Mouse (Mus musculus): Measurements from ENCODE around the gene Dpf2. TPM values are rescaled to one million over a fixed set of nuclear protein-coding genes. Genes with fewer than 3 reads are reported as not detected.
A peak's percentile ranks its signal among the peaks of the same experiment; 100 is the strongest.
"Not testable (repeated sequence)": the region's sequence is repeated elsewhere in the genome, so short reads cannot be mapped to it uniquely, and the experiment has no call there.

Gene Dpf2
- polyA plus RNA-seq, 1 experiment: 75.2 TPM

DNA sequence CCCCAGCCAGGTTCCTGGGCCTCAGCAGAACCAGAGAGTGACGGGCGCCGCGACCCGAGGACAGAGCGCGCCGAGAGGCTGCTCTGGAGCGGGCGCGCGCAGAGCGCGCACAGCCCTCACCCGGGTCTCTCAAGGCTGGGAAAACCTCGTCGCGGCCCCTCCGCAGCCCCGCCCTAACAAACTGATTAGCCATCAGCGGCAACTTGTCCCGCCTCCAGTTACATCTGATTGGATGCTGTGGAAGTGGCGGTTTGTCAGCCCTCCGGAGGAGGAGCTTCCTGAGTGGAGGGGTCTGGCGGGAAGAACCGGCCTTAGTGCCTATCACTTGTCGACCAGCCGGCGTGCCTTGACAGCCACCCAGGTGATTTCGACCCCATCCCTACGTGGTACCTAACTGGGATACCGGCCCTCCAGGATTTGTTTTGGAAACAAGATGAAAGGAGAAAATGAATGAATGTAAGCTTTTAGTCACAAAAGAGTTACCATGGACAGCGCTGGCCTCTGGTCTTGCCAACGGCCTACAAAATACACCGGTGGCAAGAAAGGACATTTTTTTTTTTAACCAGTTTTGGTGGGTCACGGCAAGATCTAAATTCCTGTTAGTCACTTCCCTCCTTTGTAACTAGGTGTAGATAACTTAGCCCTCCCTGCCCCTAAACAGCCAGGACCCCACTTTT is 18.7 kb downstream of the Dpf2 start, which contains the start of gene Tigd3:
Tigd3 (minus strand) TSS at position 148 of the 677 bp plus-strand sequence.
- peak within 1 kb of the TSS; percentile 52 for H3K4me3 ChIP-seq (ENCODE audit: insufficient read depth, low read length)
- H3K4me1 ChIP-seq (ENCODE audit: control insufficient read depth, insufficient read depth, low read length): no peaks in the 10 kb centered on the region
- no peak within 1 kb of the TSS for H3K27ac ChIP-seq (ENCODE audit: insufficient read depth, low read depth, low read length)
- TF ChIP-seq POLR2A (IDR thresholded peaks at IDR 0.05; ENCODE audit: borderline replicate concordance, low read depth, low read length): no peak
- TF ChIP-seq CTCF (IDR thresholded peaks at IDR 0.05; ENCODE audit: low read depth, low read length): no peak

DNA sequence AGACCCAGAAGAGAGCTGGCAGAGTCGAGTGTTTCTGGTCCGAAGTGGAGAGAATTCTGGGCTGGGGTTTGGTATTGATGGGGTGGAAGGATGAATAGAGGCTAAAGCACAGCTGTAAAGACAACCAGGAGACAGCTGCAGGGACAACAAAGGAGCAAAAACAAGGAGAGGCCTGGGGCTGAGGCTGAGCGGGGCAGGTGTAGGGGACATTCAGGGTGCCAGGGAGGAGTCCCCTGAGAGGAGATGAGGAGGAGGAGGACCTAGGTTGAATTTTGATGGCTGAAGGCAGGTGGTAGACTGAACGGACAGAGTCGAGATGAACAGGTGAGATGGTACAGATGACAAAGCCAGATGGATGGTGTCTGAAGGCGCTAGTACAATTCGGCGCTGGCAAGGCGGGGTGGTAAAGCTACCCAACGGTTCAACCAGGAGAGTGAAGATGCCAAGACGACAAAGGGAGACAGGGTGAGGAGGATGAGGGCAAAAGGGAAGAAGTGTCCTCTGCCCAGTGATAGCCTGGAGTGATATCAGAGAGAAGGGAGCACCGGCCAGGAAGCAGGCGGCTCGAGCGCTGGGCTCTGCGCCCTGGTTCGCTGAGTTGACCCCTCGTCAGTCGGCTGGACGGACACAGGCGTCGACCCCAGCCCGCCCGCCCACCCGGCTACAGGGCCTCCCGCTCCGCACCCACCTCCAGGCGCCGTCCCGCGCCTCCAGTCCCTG is 19.4 kb downstream of the Dpf2 start:
- H3K4me1 ChIP-seq (ENCODE audit: control insufficient read depth, insufficient read depth, low read length): no peaks in the 10 kb centered on the region
- no peak for TF ChIP-seq POLR2A (IDR thresholded peaks at IDR 0.05; ENCODE audit: borderline replicate concordance, low read depth, low read length)
- no peak for TF ChIP-seq CTCF (IDR thresholded peaks at IDR 0.05; ENCODE audit: low read depth, low read length)
- peak overlapping the region; percentile 52 for H3K4me3 ChIP-seq (ENCODE audit: insufficient read depth, low read length)
- no peak overlapping the region for H3K27ac ChIP-seq (ENCODE audit: insufficient read depth, low read depth, low read length)

DNA sequence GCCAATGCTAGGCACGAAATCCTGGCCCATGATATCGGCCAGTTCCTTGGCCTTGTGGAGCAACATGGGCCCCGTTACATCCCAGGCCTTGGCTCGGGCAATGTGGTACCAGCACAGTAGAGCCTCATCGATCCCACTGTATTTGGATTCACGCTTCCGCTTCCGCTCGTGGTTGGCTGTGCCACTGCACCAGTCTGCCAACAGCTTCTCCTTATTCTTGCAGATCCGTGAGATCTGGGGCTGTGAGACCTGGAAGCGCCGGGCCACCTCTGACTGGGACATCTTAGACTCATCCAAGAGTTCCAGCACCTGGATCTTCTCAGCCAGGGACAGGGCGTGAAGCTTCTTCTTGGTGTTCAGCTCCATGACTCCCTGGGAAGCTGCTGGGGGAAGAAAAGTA is 20.1 kb downstream of the Dpf2 start:
- no peak overlapping the region for H3K4me3 ChIP-seq (ENCODE audit: insufficient read depth, low read length)
- no peak overlapping the region for H3K27ac ChIP-seq (ENCODE audit: insufficient read depth, low read depth, low read length)
- TF ChIP-seq CTCF (IDR thresholded peaks at IDR 0.05; ENCODE audit: low read depth, low read length): no peak
- TF ChIP-seq POLR2A (IDR thresholded peaks at IDR 0.05; ENCODE audit: borderline replicate concordance, low read depth, low read length): no peak
- no peaks in the 10 kb centered on the region for H3K4me1 ChIP-seq (ENCODE audit: control insufficient read depth, insufficient read depth, low read length)

DNA sequence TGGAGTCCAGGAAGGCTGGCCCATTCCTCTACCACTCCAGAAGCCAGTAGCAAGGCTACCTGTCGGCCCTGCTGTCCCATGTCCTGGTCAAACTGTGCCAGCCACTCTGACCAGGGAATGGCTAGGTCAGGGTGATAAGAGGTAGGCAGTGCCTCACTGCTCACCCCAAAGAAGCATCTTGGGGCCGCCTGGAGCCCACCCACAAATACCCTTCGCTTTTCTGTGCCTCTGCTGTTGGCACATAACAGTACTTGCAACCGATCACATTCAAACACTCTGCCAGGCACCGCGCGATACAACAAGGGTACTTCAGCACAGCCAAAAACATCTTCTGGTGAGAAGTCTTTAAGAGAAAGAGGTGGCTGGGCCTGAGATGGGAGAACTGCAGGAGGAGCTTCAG is 20.5 kb downstream of the Dpf2 start:
- H3K4me1 ChIP-seq (ENCODE audit: control insufficient read depth, insufficient read depth, low read length): peaks cover 2% of the 10 kb centered on the region
- no peak for TF ChIP-seq POLR2A (IDR thresholded peaks at IDR 0.05; ENCODE audit: borderline replicate concordance, low read depth, low read length)
- TF ChIP-seq CTCF (IDR thresholded peaks at IDR 0.05; ENCODE audit: low read depth, low read length): no peak
- H3K27ac ChIP-seq (ENCODE audit: insufficient read depth, low read depth, low read length): no peak overlapping the region
- H3K4me3 ChIP-seq (ENCODE audit: insufficient read depth, low read length): no peak overlapping the region

DNA sequence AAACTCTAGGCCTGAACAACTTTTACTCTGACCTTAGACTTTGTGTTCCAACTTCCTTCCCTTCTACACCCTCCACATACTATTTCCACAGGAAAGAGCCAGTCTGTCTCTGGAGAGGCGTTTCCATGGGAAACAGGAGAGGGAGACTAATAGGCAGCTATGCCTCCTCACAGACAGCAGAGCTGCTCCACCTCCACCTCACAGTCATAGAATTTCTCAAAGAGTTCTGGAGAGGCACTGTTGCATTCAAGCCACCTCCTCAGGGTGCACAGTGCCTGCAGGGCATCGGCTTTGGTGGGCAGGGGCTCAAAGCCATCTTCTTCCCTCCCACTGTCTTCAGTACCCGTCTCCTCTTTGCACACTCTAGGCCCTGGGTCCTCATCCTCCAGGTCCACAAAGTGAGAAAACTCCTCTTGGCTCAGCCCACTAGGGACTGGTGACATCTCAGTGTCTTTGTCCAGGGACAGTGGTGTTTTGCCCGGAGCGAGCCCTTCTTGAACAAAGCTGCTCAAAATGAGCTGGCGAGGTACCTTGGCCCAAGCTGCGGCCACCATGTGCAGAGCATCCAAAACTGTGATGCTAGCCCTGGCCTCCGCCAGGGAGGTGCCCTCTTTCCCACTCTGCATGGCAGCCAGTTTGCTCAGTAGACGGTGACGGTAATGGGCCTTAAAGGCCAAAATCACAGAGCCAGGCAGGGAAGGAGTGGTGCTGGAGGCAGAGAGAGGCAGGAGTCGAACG is 21.1 kb downstream of the Dpf2 start:
- Histone ChIP-seq H3K4me3 (ENCODE audit: insufficient read depth, low read length) (no peak overlapping the region), H3K27ac (ENCODE audit: insufficient read depth, low read depth, low read length) (no peak overlapping the region), H3K4me1 (ENCODE audit: control insufficient read depth, insufficient read depth, low read length) (peaks cover 7% of the 10 kb centered on the region)
- TF ChIP-seq CTCF (IDR thresholded peaks at IDR 0.05; ENCODE audit: low read depth, low read length): no peak
- TF ChIP-seq POLR2A (IDR thresholded peaks at IDR 0.05; ENCODE audit: borderline replicate concordance, low read depth, low read length): no peak

DNA sequence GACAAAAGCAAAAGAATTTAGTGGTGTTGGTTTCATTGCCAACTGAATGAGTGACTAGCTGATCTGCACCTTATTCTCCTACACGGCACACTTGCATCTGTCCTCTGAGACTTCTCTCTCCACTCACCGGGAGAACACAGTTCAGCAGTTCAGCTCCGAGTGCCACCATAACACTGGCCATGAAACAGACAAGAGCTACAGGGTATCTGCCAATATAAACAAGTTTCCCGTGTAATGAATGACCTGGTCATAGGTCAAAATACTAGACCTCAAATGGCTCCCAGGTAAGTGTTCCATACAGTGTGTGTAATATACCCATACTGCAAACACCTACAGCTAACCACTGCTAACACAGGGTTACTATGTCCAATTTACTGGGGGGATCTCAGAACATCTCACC is 23.6 kb downstream of the Dpf2 start:
- Histone ChIP-seq H3K27ac (ENCODE audit: insufficient read depth, low read depth, low read length) (no peak overlapping the region), H3K4me1 (ENCODE audit: control insufficient read depth, insufficient read depth, low read length) (peaks cover 12% of the 10 kb centered on the region), H3K4me3 (ENCODE audit: insufficient read depth, low read length) (no peak overlapping the region)
- no peak for TF ChIP-seq CTCF (IDR thresholded peaks at IDR 0.05; ENCODE audit: low read depth, low read length)

DNA sequence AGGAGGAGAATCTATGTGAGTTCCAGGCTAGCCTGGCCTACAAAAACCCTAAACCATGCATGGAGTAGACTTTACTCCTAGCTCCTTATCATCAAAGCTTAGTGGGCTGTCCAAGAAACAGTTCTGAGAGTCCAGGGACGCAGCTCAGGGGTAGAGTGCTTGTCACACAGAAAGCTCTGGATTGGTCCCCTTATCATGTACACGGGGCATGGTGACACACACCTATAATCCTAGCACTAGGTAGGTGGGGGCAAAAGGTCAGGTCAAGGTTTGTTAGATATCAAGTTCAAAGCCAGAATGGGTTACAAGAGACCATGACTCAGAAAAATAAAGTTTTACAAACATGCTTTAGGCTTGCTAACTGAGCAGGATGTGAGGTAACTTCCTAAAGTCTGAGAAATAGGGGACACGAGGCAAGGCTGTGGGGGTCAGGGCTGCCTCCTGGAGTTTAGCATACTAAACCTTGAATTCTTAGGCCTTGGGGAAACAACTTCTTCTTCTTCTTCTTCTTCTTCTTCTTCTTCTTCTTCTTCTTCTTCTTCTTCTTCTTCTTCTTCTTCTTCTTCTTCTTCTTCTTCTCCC is 25.5 kb downstream of the Dpf2 start:
- TF ChIP-seq POLR2A (IDR thresholded peaks at IDR 0.05; ENCODE audit: borderline replicate concordance, low read depth, low read length): no peak
- TF ChIP-seq CTCF (IDR thresholded peaks at IDR 0.05; ENCODE audit: low read depth, low read length): no peak
- no peak overlapping the region for H3K4me3 ChIP-seq (ENCODE audit: insufficient read depth, low read length)
- H3K4me1 ChIP-seq (ENCODE audit: control insufficient read depth, insufficient read depth, low read length): peaks cover 18% of the 10 kb centered on the region
- peak overlapping the region; percentile 22; the same call in 1 of the 2 replicates for H3K27ac ChIP-seq (ENCODE audit: insufficient read depth, low read depth, low read length)

DNA sequence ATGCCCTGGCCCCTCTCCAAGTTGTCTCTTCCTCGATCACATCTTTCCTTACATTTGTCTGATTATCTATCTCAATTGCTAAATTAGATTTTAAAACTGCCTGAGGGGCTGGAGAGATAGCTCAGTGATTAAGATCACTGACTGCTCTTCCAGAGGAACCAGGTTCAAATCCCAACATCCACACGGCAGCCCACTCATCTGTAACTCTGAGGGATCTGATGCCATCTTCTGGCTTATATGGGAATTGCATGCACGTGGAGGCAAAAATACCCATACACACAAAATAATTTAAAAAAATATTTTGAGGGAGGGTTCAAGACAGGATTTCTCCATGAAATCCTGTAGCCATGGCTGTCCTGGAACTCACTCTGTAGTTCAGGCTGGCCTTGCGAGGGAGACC is 27.0 kb downstream of the Dpf2 start:
- peaks cover 26% of the 10 kb centered on the region for H3K4me1 ChIP-seq (ENCODE audit: control insufficient read depth, insufficient read depth, low read length)
- H3K27ac ChIP-seq (ENCODE audit: insufficient read depth, low read depth, low read length): no peak overlapping the region
- H3K4me3 ChIP-seq (ENCODE audit: insufficient read depth, low read length): no peak overlapping the region
- TF ChIP-seq CTCF (IDR thresholded peaks at IDR 0.05; ENCODE audit: low read depth, low read length) (no peak), POLR2A (IDR thresholded peaks at IDR 0.05; ENCODE audit: borderline replicate concordance, low read depth, low read length) (no peak)

DNA sequence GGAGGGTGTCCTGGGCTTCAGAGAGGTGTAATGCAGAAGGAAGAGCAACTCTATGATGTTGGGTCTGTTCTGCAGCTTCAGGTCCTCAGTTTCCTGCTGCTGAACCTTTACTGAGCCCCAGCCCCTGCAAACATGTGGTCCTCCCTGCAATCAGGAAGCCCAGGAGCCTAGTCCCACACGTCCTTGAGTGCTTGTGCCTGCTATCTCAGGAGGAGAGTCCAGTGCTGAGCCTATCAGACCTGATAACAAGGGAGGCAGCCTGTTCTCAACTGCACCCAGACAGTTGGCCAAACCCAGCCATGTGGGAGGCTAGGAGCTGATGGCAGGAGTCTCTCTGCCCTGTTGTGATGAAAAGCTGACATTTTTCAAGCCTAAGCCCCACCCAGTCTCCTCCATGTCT is 28.9 kb downstream of the Dpf2 start:
- no peak for TF ChIP-seq POLR2A (IDR thresholded peaks at IDR 0.05; ENCODE audit: borderline replicate concordance, low read depth, low read length)
- TF ChIP-seq CTCF (IDR thresholded peaks at IDR 0.05; ENCODE audit: low read depth, low read length): no peak
- Histone ChIP-seq H3K4me1 (ENCODE audit: control insufficient read depth, insufficient read depth, low read length) (peaks cover 42% of the 10 kb centered on the region), H3K4me3 (ENCODE audit: insufficient read depth, low read length) (no peak overlapping the region), H3K27ac (ENCODE audit: insufficient read depth, low read depth, low read length) (no peak overlapping the region)

DNA sequence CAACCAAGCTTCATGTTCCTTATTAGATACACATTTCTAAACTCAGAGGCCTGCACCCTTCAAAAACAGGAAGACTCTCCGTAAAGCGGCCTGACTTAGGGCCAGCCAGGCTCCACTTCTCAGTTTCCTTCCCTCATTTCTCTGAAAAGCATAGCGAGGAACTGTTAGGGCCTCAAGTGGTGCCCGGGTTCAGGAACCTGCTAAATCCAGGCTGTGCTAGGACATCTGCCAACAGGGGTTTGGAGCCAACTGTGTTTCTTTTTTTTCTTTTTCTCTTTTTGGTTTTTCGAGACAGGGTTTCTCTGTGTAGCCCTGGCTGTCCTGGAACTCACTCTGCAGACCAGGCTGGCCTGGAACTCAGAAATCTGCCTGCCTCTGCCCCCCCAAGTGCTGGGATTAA is 30.7 kb downstream of the Dpf2 start:
- peak overlapping the region; percentile 75 for H3K27ac ChIP-seq (ENCODE audit: insufficient read depth, low read depth, low read length)
- peaks cover 41% of the 10 kb centered on the region for H3K4me1 ChIP-seq (ENCODE audit: control insufficient read depth, insufficient read depth, low read length)
- H3K4me3 ChIP-seq (ENCODE audit: insufficient read depth, low read length): not testable (repeated sequence)
